Mouse (Mus musculus) left cerebral cortex, adult 18-20 months (tissue): ENCODE measurements around the gene Ctnna2. TPM values are rescaled to one million over a fixed set of nuclear protein-coding genes. Genes with fewer than 3 reads are reported as not detected.

Experiments
- DNase-seq, 2 experiments: peaks; one replicate each; pipeline ENCODE4 v3.0.0; 2021 to 2022; ENCODE audit warnings: low spot score in 2 of 2, mixed read lengths in 1 of 2
- total RNA-seq, 2 experiments: library from RNA; stranded (reverse); gene quantifications; 2 replicates each; pipeline ENCODE4 v1.2.3; 2021

The Ctnna2 gene
- total RNA-seq, 2 experiments from 2014 or later, result 104 to 109 TPM

GRCm38 (mm10) chr6:77603914-77604313 lies 375.6 kb downstream of the Ctnna2 start:
- DNase-seq, result no peak

DNA sequence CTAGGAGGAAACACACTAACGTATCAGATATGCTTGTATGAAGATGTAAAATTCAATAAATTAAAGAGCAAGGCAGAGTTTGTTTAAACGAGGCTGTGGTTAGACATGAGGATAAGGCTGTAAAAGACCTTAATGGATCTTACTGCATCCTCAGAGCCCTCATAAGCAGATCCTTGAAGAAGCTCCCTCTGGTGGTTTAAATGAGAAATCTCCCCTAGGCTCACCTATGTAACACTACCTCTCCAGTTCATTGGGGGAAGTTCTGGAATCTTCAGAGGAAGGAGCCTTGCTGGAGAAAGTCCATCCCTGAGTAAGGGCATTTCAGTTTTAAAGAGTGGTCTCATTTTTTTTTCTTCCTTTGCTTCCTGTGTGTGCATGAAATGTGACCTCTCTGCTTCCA lies 380.3 kb downstream of the Ctnna2 start:
- no peak for DNase-seq

DNA sequence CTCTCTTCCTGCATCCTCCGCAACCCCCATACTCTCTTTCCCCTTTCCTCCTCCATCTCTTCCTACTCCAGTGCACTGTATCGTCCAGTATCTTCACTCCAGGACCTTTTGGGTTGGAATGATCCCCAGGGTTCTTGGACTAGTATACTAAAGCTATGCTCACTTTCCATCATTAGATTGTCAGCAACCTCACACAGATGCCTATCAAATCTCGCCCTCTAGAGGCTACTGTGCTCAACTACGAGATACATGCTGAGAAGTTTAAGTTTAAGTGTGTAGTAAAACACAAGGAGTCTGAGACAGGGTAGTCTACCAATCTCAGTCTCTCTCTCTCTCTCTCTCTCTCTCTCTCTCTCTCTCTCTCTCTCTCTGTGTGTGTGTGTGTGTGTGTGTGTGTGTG lies 396.9 kb downstream of the Ctnna2 start:
- no peak for DNase-seq

DNA sequence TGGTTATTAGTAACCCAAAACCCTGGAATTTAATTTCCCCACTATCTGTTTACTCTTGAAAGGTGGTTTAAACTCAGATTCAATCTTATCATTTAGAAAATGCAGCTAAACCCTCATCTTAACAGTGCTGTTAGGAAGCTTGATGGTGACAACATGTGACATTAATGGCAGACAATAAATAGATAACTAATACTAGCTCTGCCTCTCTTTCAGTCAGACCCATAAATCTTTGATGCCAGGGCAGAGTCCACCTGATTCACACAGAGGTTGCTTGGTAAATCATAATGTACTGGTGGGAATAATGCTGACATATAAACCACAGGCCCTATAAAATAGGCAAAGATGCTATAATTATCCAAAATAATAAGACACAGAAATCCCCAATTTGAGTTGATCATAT lies 398.6 kb downstream of the Ctnna2 start:
- no peak for DNase-seq

DNA sequence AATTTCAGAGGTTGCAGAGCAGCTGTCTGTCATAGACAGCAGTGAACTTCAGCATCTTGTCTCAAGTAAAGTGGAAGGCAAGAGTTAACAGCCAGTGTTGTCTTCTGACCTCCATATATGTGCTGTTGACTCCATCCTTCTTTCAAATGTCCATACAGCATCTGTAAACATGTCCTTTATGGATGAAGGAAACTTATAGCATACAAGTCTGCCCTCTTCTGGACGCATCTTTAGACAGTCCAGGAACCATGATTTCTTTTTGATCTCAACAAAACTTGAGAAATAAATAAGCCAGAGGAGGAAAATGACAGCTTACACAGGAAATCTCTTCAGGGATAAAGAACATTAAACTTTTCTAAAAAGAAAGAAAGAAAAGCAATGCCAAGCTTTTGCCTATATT lies 400.9 kb downstream of the Ctnna2 start:
- peak; percentile 9 to 13 for DNase-seq

DNA sequence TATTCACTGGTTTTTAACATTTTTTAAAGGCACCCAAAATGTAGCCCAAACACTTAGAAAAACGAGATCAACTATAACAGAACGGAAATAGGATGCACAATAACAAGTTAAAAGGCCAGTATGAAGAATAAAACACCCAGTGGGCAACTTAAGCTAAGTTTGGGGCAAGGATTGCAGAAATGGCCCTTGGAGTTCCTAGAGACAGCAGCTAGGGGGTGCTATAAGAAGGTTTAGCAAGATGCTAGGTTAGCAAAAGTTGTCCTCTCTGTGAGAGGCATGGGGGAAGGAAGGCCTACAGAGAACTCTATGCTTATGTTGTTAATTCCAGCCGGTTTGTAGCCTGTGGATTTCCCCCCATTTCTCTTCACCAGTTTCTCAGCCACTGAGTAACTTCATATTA lies 401.9 kb downstream of the Ctnna2 start:
- DNase-seq, result no peak

DNA sequence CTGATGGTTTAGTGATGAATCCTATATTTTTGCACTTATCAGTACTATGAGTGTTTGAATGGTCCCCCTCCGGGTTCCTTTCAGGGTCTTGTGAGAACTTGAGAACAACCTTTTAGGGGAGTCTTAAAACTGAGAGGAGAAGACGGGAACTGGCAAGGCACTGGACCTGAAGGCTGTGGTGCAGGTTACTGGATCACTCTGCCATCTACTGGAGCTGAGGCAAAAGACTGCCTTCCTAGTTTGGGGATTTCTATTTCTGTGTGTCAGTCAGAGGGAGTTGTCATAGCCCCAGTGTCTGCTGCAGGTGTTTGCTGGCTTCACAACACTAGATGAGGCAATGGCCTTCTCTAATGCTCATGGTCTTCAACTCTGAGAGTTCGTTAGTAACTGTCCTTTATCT lies 406.9 kb downstream of the Ctnna2 start:
- peak; percentile 45 to 58 for DNase-seq

GRCm38 (mm10) chr6:77569851-77570250 lies 409.6 kb downstream of the Ctnna2 start:
- no peak for DNase-seq

DNA sequence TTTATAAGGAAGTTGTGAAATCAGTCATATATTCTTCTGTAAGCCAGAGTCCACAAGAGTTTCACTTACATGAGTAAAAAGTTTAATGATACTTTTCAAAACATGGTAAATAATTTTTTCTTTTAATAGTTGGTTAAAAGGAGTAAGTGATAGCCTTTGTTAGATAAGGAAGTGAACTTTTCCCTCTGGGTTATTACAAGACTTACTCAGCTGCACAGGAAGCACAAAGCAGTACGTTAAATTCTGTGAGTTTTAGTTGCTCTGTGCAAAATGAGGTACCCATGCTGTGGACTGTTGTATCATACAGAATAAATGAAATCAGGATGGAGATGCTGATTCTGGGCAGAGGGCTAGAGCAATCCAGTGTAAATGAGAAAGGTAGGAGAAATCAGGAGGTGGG lies 423.3 kb downstream of the Ctnna2 start:
- DNase-seq, result no peak

DNA sequence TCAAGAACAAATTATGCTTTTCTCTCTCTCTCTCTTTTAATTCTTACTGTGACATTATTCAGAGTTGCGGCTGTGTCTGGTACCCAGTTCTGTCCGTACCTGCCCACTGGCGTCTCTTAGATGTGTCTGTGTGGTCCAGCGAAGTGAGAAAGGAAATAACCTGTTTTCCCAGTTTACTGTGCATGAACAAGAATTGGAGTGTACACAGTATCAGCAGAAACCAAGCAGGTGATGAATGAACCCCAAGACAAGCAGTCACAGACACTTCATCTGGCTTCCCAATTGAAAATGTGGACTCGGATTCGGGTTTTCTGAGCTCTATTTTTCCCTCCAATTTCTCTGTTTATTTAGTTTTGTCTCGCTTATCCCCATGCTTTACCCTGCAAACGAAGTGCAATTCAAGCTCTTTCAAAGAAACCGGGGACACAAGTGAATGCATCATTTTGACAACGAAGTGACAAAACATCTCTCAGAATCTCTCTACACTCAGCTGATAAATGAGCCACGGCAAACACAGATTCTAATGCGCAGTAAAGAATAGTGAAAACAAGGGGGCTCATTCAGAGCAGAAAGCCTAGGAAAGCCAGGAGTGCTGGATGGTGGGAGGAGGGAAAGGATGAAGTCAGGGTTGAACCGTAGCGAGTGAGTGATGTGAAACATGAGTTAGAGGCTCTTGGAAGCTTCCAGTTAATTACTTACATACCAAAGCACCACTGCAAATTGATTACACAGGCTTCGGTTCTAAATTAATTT lies 442.3 kb downstream of the Ctnna2 start:
- no peak for DNase-seq

- DNase-seq, result no peak
These were observed 451.9 kb downstream of the Ctnna2 start for GRCm38 (mm10) chr6:77527636-77528035.

- no peak for DNase-seq
These were observed 457.7 kb downstream of the Ctnna2 start for GRCm38 (mm10) chr6:77521836-77522235.

DNA sequence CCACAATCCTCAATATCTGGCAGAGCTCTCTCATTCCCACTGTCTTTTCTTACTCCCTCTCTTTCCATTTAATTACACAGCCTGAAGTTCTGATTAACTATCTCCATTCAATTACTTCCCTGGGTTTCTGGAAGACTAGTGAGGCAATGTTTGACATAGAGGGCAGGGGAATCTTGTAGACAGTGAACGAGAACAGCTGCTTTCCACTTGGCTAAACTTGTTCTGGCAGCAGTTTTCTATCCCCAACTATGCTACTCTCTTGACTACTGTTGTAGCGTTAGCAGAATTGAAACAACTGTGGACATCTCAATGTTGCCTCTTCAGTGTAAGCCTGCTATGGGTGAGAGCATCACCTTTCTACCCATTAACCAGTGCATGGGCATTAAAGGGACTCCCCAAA lies 463.0 kb downstream of the Ctnna2 start:
- no peak for DNase-seq

DNA sequence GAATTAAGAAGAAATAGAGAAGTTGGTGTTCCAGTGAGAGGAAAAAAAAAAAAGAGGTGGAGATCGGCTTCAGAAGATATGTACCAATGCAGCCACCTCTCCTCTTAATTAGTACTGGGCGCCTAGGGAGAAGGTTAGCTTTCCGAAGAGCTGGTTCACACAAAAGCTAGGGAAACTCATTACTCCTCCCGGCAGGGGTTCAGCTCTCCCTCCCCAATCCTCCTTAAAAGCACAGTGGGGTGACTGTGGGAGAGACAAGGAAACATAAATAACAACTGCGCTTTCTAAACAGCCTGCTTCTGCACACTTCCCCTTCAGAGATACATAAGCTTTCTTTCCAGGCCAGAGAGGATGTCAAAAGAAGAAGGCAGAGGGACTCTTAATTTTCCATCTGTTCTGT lies 467.7 kb downstream of the Ctnna2 start:
- no peak for DNase-seq

DNA sequence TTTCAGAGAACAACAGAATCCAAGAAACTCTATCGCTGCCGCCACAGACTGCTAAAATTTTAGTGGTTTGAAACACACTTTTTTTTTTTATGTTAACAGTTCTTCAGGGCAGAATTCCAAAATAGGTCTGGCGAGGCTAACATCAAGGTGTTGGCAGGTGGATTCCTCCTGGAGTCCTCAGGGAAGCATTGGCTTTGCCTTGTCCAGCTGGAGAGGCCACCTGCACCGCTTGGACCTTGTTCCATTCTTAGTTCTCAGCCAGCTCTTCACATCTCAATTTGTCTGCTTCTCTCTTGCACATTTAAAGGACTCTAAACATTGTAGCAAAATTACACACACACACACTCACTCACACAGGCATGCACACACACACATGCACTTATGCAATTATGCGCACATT lies 487.8 kb downstream of the Ctnna2 start:
- DNase-seq, result no peak

DNA sequence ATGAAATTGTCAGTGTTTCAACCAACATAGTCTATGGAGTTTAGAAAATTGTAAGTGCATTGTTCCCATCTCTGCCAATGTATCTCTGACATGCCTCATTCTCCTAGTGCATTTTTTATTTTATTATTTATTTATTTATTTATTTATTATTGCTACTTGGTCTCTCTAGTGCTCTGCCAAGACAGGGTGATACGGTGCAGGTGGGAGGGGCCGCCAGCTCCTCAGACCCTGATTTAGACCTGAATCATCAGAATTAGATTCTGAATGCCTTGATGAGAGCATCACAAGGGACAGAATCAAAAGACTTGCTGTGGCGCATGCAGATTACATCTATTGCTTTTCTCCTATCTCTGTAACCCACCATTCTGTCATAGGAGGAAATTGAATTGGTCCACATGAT lies 492.8 kb downstream of the Ctnna2 start:
- no peak for DNase-seq

DNA sequence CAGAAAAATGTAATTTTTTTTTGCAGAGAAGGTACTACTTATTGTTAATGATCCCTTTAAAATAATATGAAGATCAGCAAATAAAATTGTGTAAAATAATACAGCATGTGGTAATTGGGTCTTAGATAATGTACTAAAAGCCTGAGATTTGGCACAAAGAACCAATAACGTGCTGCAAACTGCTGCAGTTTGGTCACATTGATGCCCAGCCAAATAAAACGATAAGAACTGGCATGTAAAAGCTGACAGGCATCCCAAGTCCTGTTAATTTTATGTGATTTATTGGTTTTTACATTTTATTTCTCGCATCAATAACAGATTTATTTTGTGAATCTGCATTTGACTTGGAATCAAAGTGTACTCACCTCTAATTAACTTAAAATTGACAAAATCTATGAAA lies 497.4 kb downstream of the Ctnna2 start:
- no peak for DNase-seq

DNA sequence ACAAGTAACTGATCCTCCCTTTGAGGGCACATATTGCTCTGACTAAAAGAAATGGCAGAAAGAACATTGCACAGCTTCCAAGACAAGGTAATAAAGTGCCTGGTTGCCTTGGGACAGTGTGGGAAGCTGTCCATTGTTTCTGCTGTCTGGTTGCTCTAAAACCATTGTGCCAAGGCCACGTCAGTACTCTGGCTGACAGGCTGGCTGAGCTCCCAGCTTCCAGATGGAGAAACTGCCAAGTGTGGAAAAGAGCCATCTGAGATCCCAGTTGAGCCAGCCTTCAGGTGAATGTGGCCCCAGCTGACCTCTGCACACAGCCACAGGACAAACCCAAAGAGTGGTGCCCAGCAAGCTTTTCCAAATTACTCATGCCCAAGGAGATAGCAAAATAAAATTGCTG lies 504.1 kb downstream of the Ctnna2 start:
- peak; percentile 61 to 76 for DNase-seq

DNA sequence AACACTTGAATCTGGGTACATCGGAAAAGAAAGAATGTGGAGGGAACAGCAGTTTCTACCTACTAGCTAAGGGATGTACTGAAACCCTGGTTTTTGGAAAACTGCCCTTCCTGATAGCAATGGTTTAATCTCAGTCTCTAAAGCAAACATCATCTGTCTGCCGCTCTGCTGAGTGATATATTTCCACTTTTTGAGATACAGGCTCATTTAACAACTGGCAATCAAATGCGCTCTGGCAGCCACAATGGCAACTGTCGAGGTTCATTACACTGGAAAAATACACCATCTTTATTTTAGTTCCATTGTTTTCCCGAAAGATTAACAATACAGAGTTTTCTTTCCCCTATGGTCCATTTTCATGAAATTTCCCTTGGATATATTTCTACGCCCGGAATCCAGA lies 506.2 kb downstream of the Ctnna2 start:
- no peak for DNase-seq

DNA sequence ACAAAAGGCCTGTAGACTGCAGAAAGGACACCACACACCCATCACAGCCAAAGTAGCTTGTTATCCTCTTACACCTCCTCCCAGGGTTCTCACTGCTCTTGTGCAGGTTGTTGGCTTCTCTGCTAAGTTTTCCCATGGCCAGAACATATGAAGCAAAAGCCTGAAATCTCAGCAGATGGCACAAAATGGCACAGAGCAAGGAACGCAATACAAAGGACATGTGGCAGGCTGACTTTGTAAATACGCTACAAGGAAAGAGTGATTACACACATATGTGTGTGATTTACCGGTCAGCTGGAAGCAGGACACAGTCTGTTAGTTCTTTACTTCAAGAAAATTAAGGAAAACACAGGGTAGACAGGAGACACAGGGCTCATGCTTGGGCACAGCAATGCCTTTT lies 511.4 kb downstream of the Ctnna2 start:
- DNase-seq, result no peak

GRCm38 (mm10) chr6:77462737-77463136 lies 516.8 kb downstream of the Ctnna2 start:
- DNase-seq, result no peak

GRCm38 (mm10) chr6:77457919-77458318 lies 521.6 kb downstream of the Ctnna2 start:
- DNase-seq, result peak in 1 of 2 experiments; percentile 24

DNA sequence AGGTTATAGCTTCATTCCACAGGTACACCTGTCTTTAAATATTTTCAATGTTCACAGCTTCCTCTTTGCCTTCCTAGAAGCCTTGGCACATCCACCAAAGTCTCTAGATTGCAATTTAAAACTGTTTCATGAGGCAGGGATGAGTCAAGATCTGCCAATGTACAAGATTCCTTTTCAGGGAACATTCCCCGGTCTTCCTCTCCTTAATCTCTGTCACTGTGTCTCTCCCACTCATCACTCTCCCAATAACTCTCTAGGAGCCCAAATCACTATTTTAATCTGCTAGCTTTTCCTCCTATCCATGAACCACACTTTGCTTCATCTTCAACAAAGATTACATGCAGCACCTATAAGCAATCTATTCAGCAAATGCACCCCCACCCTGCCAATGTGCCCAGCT lies 532.6 kb downstream of the Ctnna2 start:
- DNase-seq, result no peak

DNA sequence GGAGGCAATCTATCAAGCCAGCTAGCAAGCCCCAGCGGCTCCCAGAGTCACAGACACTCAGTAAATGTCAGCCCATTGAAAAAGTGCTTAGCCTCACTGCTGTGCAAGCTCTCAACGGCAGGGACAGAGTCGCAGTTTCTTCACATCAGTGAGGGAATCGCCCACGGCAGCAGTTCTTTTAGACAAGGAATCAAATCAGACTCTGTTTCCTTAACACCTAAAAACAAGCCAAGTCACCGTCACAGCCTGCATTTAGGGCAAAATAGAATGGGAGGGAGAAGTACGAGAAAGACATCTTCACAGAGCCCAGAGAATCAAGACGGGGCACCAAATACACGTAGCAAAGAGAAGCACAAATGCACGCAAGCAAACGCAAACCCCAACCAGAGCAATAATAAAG lies 535.6 kb downstream of the Ctnna2 start:
- DNase-seq, result peak; percentile 52 to 71
